In genomic region chr3:88422020-88422720, GRCm38 (mm10) we compare ENCODE assay signal across 9 mouse cellular contexts. TPM values are rescaled to one million over a fixed set of nuclear protein-coding genes. Genes with fewer than 3 reads are reported as not detected.
DNase-seq lines count a peak whose midpoint lies in the region; ATAC-seq and TF ChIP-seq lines count a peak whose summit lies in the region.
"Had no signal": no experiment of that assay in that cellular context is flagged by ENCODE, and none has a peak within 500 bp of the region (broad histone marks: within the 10 kb centered on the region; RNA-seq: fewer than 3 reads in every experiment).

No protein-coding gene starts in this region.

- H3K4me2 ChIP-seq in kidney, embryonic 15.5 days: no peak overlapping the region
- peak overlapping the region; percentile 3; the same call in 1 of the 2 replicates for H3K4me2 ChIP-seq in intestine, postnatal 0 days (replicated peaks; ENCODE audit: low read depth)

- WGBS in kidney, embryonic 15.5 days: 46% methylated on average over 9 of the region's 9 CpGs
- WGBS in intestine, postnatal 0 days: 26% methylated on average over 9 of the region's 9 CpGs

- H3K36me3 ChIP-seq in kidney, embryonic 15.5 days: peaks cover 43% of the 10 kb centered on the region
- peaks cover 31% of the 10 kb centered on the region for H3K36me3 ChIP-seq in intestine, postnatal 0 days (ENCODE audit: control insufficient read depth, insufficient read depth)

- intact Hi-C loops in gastrocnemius, adult 2 months (cut with DNase I): no loop called here

- no peak for ATAC-seq in kidney, embryonic 15.5 days (replicated peaks; ENCODE audit: low FRiP score)
- ATAC-seq in intestine, postnatal 0 days: peak; percentile 74

- peak; percentile 55 for DNase-seq in kidney, adult 18-20 months
- peak; percentile 63 for DNase-seq in cerebellum, adult 8-10 months
- peak; percentile 37 to 70 for DNase-seq in lung, postnatal 4 days
- no peak for DNase-seq in gastrocnemius, postnatal 10 days
- DNase-seq in gastrocnemius, adult 2 months: no peak
- no peak for DNase-seq in B cell, adult 2 months

- no peak overlapping the region for H3K27ac ChIP-seq in kidney, embryonic 15.5 days
- H3K27ac ChIP-seq in intestine, postnatal 0 days (ENCODE audit: low read depth, low read length): peak overlapping the region; percentile 65
- no peak overlapping the region for H3K27ac ChIP-seq in gastrocnemius, adult 2 months

- peaks cover 29% of the 10 kb centered on the region for H3K4me1 ChIP-seq in kidney, embryonic 15.5 days
- 0 out of 2 replicates have a peak, but pooled peaks cover 11% of the 10 kb centered on the region for H3K4me1 ChIP-seq in intestine, postnatal 0 days (replicated peaks; ENCODE audit: control insufficient read depth, insufficient read depth, low read length)

- no peaks in the 10 kb centered on the region for H3K27me3 ChIP-seq in kidney, embryonic 15.5 days
- no peaks in the 10 kb centered on the region for H3K27me3 ChIP-seq in intestine, postnatal 0 days (replicated peaks; ENCODE audit: control insufficient read depth, insufficient read depth, low read length)

- peak; percentile 61 for TF ChIP-seq CTCF in intestine, postnatal 0 days (IDR thresholded peaks at IDR 0.05; ENCODE audit: low read depth)
- no peak for TF ChIP-seq CTCF in gastrocnemius, adult 2 months (IDR thresholded peaks at IDR 0.05)

- H3K4me3 ChIP-seq in kidney, embryonic 15.5 days (replicated peaks): no peak overlapping the region
- no peak overlapping the region for H3K4me3 ChIP-seq in intestine, postnatal 0 days (ENCODE audit: low read depth, low read length)
- no peak overlapping the region for H3K4me3 ChIP-seq in gastrocnemius, adult 2 months

- H3K9me3 ChIP-seq in kidney, embryonic 15.5 days (replicated peaks): no peaks in the 10 kb centered on the region
- H3K9me3 ChIP-seq in intestine, postnatal 0 days (ENCODE audit: control insufficient read depth): no peaks in the 10 kb centered on the region

- H3K9ac ChIP-seq in kidney, embryonic 15.5 days: no peak overlapping the region
- H3K9ac ChIP-seq in intestine, postnatal 0 days (ENCODE audit: low read depth, low read length): no peak overlapping the region; the same call in 1 of the 2 replicates

RNA-seq across cellular contexts. Expression of gene Slc25a44, which starts 2.8 kb away (rescaled TPM):
- 17.5 and 17.6 TPM in 2 replicates for polyA plus RNA-seq in kidney, embryonic 15.5 days (2015; fragmentation: Nextera tagmentation; extraction: Ambion mirVana)
- 30.4 and 31.7 TPM in 2 replicates for polyA plus RNA-seq in intestine, postnatal 0 days (2015; fragmentation: Nextera tagmentation; extraction: Ambion mirVana)
- total RNA-seq in gastrocnemius, postnatal 10 days (2021): 10 to 100 TPM; 11.9 to 12.3 TPM
- total RNA-seq in gastrocnemius, adult 2 months (2021): 10 to 100 TPM; 16.1 to 18.5 TPM

RNA-seq across cellular contexts. Expression of gene Pmf1, which starts 12.0 kb away (rescaled TPM):
- 152 TPM in 2 replicates for polyA plus RNA-seq in kidney, embryonic 15.5 days (2015; fragmentation: Nextera tagmentation; extraction: Ambion mirVana)
- polyA plus RNA-seq in intestine, postnatal 0 days (2015; fragmentation: Nextera tagmentation; extraction: Ambion mirVana): 61.2 and 62.5 TPM in 2 replicates
- 10 to 100 TPM; 44.0 to 46.8 TPM for total RNA-seq in gastrocnemius, postnatal 10 days (2021)
- 10 to 100 TPM; 16.2 to 19.7 TPM for total RNA-seq in gastrocnemius, adult 2 months (2021)

RNA-seq across cellular contexts. Expression of gene Bglap, which starts 37.9 kb away (rescaled TPM):
- polyA plus RNA-seq in kidney, embryonic 15.5 days (2015; fragmentation: Nextera tagmentation; extraction: Ambion mirVana): 5.6 TPM in 1 of 2 replicates, not detected in the other
- not detected in 2 replicates for polyA plus RNA-seq in intestine, postnatal 0 days (2015; fragmentation: Nextera tagmentation; extraction: Ambion mirVana)
- total RNA-seq in gastrocnemius, postnatal 10 days (2021): 100 to 1,000 TPM in 1 of 2 experiments, not detected in 1; 175 TPM
- not detected for total RNA-seq in gastrocnemius, adult 2 months (2021)
- polyA plus RNA-seq: heart, embryonic 16.5 days had no signal

RNA-seq across cellular contexts. Expression of gene Sema4a, which starts 38.8 kb away (rescaled TPM):
- polyA plus RNA-seq in kidney, embryonic 15.5 days (2015; fragmentation: Nextera tagmentation; extraction: Ambion mirVana): 14.0 and 14.7 TPM in 2 replicates
- polyA plus RNA-seq in intestine, postnatal 0 days (2015; fragmentation: Nextera tagmentation; extraction: Ambion mirVana): 93.1 and 101 TPM in 2 replicates
- total RNA-seq in gastrocnemius, postnatal 10 days (2021): 1 to 10 TPM; 2.3 to 3.7 TPM
- 1 to 10 TPM; 1.2 to 1.8 TPM for total RNA-seq in gastrocnemius, adult 2 months (2021)

RNA-seq across cellular contexts. Expression of gene Bglap2, which starts 43.7 kb away (rescaled TPM):
- 3.4 TPM in 1 of 2 replicates, not detected in the other for polyA plus RNA-seq in kidney, embryonic 15.5 days (2015; fragmentation: Nextera tagmentation; extraction: Ambion mirVana)
- polyA plus RNA-seq in intestine, postnatal 0 days (2015; fragmentation: Nextera tagmentation; extraction: Ambion mirVana): not detected in 2 replicates
- 10 to 100 TPM in 1 of 2 experiments, not detected in 1; 42.4 TPM for total RNA-seq in gastrocnemius, postnatal 10 days (2021)
- not detected for total RNA-seq in gastrocnemius, adult 2 months (2021)
- polyA plus RNA-seq: heart, embryonic 16.5 days had no signal

Comparison
In these comparisons a context has a peak if more than half of its experiments do, and no peak if none do; other contexts are left out.
1. DNase-seq: peak in kidney, adult 18-20 months (single experiment), cerebellum, adult 8-10 months (single experiment) and lung, postnatal 4 days (2 of 2); none in gastrocnemius, postnatal 10 days (single experiment), gastrocnemius, adult 2 months (single experiment) and B cell, adult 2 months (0 of 2).